Mouse (Mus musculus) intestine, postnatal 0 days (tissue): Measurements from ENCODE around the gene Ppp6r2. TPM values are rescaled to one million over a fixed set of nuclear protein-coding genes. Genes with fewer than 3 reads are reported as not detected.

Experiments used
- ATAC-seq: fragments of 200-750 bp; cut with Nextera tagmentation; 2 replicates; pipeline ENCODE4 v1.8.0; 2017; ENCODE audit warnings: mild to moderate bottlenecking, moderate TSS enrichment, moderate library complexity
- H3K27ac ChIP-seq: fragments of 300-500 bp; sonication (generic); 2 replicates; pipeline ENCODE4 v1.5.1; 2014; ENCODE audit warnings: mild to moderate bottlenecking, low read depth, low read length, moderate library complexity
- H3K27me3 ChIP-seq: fragments of 300-500 bp; sonication (generic); replicated peaks from 2 replicates; pipeline ENCODE4 v1.6.1; 2014; ENCODE audit warnings: low read length, mixed read lengths; ENCODE audit not compliant: control insufficient read depth, insufficient read depth
- H3K36me3 ChIP-seq: fragments of 300-500 bp; sonication (generic); 2 replicates; pipeline ENCODE4 v1.6.1; 2014; ENCODE audit warnings: mild to moderate bottlenecking, moderate library complexity; ENCODE audit not compliant: control insufficient read depth, insufficient read depth
- H3K4me1 ChIP-seq: fragments of 300-500 bp; sonication (generic); replicated peaks from 2 replicates; pipeline ENCODE4 v1.6.1; 2014; ENCODE audit warnings: antibody characterized with exemption, low read length, mixed read lengths; ENCODE audit not compliant: control insufficient read depth, insufficient read depth
- H3K4me2 ChIP-seq: fragments of 300-500 bp; sonication (generic); replicated peaks from 2 replicates; pipeline ENCODE4 v1.6.1; 2014; ENCODE audit warnings: low read depth, mild to moderate bottlenecking, moderate library complexity
- H3K4me3 ChIP-seq: fragments of 300-500 bp; sonication (generic); 2 replicates; pipeline ENCODE4 v1.5.1; 2014; ENCODE audit warnings: low read depth, low read length
- H3K9ac ChIP-seq: fragments of 300-500 bp; sonication (generic); 2 replicates; pipeline ENCODE4 v1.6.1; 2014; ENCODE audit warnings: mild to moderate bottlenecking, low read depth, low read length
- H3K9me3 ChIP-seq: fragments of 300-500 bp; sonication (generic); 2 replicates; pipeline ENCODE4 v1.6.1; 2016; ENCODE audit warnings: mixed run types; ENCODE audit not compliant: control insufficient read depth
- CTCF ChIP-seq: sonication (generic); IDR thresholded peaks from 2 replicates; pipeline ENCODE4 v1.5.1; 2016; ENCODE audit warnings: low read depth, mild to moderate bottlenecking, control low read depth, antibody characterized with exemption, moderate library complexity
- WGBS: fragments of 180-500 bp; shearing (Covaris S2); extraction: QIAGEN DNeasy Blood & Tissue Kit; methylation state at CpG from one replicate; pipeline ENCODE4 v1.1.7; 2014; 5-methylcytosine and 5-hydroxymethylcytosine counted together
- polyA plus RNA-seq: library from polyadenylated mRNA; unstranded; fragments of >200 nt; fragmentation: Nextera tagmentation; extraction: Ambion mirVana; gene quantifications from 2 replicates; pipeline ENCODE4 v1.2.1, GENCODE M21; 2015

Gene Ppp6r2
- polyA plus RNA-seq, 1 experiment from 2014 or later: 17.7 TPM

DNA sequence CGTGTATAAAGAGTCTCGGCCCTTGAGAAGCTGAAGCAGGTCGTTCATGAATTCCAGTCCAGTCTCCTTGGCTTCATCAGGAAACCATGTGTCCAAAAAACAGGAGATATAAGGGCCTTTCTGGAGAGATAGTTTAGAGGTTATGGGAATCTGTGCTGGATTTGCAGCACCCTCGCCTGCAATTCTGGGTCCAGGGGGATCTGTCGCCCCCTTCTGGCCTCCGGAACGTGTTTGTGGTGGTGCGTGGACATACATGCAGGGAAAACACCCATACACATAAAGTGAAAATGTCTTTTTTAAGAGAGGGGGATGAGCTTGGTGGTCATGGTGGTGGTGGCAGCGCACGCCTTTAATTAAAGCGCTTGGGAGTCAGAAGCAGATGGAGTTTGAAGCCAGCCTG, 104.8 kb downstream of the Ppp6r2 start:
- no peak overlapping the region for H3K27ac ChIP-seq
- 73% methylated on average over 11 of the region's 11 CpGs for WGBS
- no peak overlapping the region for H3K9ac ChIP-seq
- no peaks in the 10 kb centered on the region for H3K36me3 ChIP-seq
- no peak overlapping the region for H3K4me2 ChIP-seq
- peaks cover 6% of the 10 kb centered on the region; the same call in 1 of the 2 replicates for H3K4me1 ChIP-seq
- no peaks in the 10 kb centered on the region for H3K27me3 ChIP-seq
- peak; percentile 58 for TF ChIP-seq CTCF
- no peaks in the 10 kb centered on the region for H3K9me3 ChIP-seq
- ATAC-seq: no peak
- no peak overlapping the region for H3K4me3 ChIP-seq

DNA sequence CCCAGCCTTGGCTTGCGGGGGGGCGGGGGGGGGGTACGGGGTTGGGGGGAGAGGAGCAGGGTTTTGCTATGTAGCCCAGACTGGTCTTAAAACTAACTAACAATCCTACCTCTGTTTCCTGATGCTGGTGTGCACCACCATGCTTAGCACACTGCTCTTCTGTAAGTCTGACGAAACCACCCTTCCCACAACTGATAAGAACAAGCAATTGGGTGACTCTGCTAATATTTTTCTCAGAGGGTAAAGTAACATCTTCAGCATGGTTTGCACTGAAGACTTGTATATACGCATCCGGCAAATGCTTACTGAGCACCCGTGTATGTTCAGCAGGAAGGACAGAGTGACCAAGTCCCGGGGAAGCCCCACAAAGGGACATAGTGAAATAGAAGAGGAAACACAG, 109.9 kb downstream of the Ppp6r2 start:
- TF ChIP-seq CTCF: no peak
- no peak overlapping the region for H3K4me3 ChIP-seq

DNA sequence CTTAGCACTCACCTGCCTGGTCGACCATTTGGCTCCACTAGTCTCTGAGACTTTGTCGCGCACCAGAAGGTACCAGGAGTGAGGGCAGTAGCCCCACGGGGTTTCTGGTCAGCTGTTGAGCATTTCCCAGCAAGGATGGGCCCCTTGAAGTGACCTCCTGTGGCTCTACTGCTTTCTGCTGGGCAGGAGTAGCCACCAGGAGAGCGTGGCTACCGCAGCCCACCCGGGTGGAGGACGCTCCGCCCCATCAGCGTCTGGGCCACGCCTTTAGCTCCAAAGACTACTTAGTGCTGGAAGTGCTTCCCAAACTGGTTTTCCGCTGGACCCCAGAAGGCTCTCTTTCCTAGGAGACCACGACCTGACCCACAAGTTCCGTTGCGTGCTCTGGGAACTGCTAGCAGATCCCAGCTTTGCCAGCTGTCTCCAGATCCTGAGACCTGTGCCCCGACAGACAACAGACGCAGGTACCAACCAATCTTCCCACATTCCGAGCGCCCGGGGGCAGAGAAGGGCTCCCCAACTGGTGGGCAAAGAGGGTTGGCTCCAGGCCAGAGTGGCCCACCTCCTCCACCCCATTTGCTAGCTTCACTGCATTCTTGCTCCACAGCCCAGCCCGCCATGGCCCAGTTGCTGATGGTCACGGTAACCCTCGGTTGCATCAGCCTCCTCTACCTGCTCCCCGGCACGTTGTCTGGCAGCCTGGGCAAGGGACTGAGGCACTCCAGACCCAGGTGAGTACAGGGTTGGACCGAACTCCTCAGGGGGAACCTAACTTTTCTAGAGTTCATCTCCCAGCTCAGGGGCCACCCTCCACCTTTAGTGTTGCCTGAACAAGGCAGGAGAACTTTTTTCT, 111.5 kb downstream of the Ppp6r2 start, which contains the start of gene Adm2:
Gene Adm2 (plus strand): TSS at position 51 of the 853 bp plus-strand sequence.
- Histone ChIP-seq H3K27me3 (0 out of 2 replicates have a peak, but pooled peaks cover 4% of the 10 kb centered on the region), H3K4me2 (peak within 1 kb of the TSS; percentile 60), H3K27ac (no peak within 1 kb of the TSS), H3K9ac (no peak within 1 kb of the TSS), H3K4me3 (peak within 1 kb of the TSS; percentile 28), H3K9me3 (no peaks in the 10 kb centered on the region), H3K4me1 (no peaks in the 10 kb centered on the region; the same call in 1 of the 2 replicates), H3K36me3 (no peaks in the 10 kb centered on the region)
- no peak for TF ChIP-seq CTCF
- WGBS: 8% methylated on average over 26 of the region's 26 CpGs
- 0 out of 2 replicates have a peak, but pooled peaks have one; percentile 25 for ATAC-seq

More for the DNA sequence above, 109.9 kb downstream of the Ppp6r2 start:
- no peak for ATAC-seq
- Histone ChIP-seq H3K27me3 (0 out of 2 replicates have a peak, but pooled peaks cover 4% of the 10 kb centered on the region), H3K36me3 (no peaks in the 10 kb centered on the region), H3K9me3 (no peaks in the 10 kb centered on the region), H3K9ac (no peak overlapping the region), H3K4me1 (no peaks in the 10 kb centered on the region; the same call in 1 of the 2 replicates), H3K4me2 (no peak overlapping the region), H3K27ac (no peak overlapping the region)
- WGBS: 70% methylated on average over 8 of the region's 8 CpGs

DNA sequence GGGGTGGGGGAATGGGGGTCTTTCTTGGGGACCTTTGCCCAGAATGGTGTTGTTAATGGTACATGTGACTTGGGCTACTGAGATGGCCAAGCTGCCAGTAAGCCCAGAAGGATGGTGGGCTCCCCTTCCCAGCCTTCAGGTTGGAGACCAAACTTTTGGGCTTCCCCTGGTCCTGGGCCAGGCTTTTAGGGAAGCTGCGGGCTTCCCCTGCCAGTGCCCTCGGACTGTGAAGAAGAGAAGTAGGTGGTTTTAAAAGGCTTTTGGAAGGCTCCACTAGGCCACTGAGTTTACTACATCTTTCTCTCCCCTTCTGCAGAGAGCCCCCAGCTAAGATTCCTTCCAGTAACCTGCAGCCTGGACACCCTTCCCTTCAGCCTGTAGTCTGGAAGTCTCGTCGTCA, 112.3 kb downstream of the Ppp6r2 start:
- Histone ChIP-seq H3K36me3 (no peaks in the 10 kb centered on the region), H3K4me3 (no peak overlapping the region), H3K27me3 (0 out of 2 replicates have a peak, but pooled peaks cover 4% of the 10 kb centered on the region), H3K4me2 (no peak overlapping the region), H3K4me1 (no peaks in the 10 kb centered on the region; the same call in 1 of the 2 replicates), H3K9ac (no peak overlapping the region), H3K9me3 (no peaks in the 10 kb centered on the region), H3K27ac (no peak overlapping the region)
- ATAC-seq: no peak
- 87% methylated on average over 4 of the region's 4 CpGs for WGBS
- no peak for TF ChIP-seq CTCF

DNA sequence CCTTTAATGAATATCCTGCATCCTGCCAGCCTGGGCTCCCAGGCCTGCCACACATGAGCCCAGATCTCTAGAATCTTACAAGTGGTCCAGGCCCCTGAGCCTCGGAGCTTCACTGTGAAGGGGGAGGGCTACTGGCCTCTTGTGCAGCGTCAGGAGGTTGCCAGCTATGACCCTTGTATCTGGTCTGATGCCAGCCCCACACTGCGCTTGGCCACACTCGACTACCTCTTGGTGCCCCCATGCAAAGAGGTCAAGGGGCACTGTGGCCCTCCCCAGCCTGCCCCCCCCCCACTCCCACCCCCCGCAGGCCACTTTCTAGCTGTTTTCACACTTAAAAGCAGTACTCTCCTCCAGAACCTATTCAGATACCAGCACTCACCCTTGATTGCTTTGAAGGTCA, 115.1 kb downstream of the Ppp6r2 start:
- TF ChIP-seq CTCF: no peak
- Histone ChIP-seq H3K27ac (no peak overlapping the region), H3K9ac (no peak overlapping the region), H3K4me2 (no peak overlapping the region), H3K9me3 (no peaks in the 10 kb centered on the region), H3K36me3 (no peaks in the 10 kb centered on the region), H3K27me3 (0 out of 2 replicates have a peak, but pooled peaks cover 4% of the 10 kb centered on the region), H3K4me1 (no peaks in the 10 kb centered on the region; the same call in 1 of the 2 replicates), H3K4me3 (no peak overlapping the region)
- ATAC-seq: no peak
- 54% methylated on average over 5 of the region's 5 CpGs for WGBS

DNA sequence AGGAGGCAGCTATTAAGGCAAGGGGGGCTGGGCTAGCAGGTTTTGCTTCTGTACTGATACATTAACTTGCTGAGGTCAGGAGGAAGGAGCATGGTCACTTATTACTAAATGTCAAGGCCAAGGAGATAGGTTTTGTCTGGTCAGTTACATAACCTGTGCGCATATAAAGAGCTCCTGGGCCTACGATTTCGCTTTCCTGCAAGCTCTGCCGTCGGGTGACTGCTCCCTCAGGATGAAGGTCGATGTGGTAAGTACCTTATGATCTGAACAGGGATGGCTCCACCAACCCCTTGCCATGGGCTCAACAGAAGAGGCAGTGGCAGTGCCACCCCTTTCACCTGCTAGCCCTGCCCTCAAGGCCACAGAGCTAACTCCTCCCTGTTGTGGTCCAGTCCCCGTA, 122.9 kb downstream of the Ppp6r2 start, which contains the start of gene Miox:
Gene Miox (plus strand): TSS at position 128 of the 400 bp plus-strand sequence.
- 86% methylated on average over 7 of the region's 7 CpGs for WGBS
- no peak for TF ChIP-seq CTCF
- H3K4me1 ChIP-seq: no peaks in the 10 kb centered on the region

More for the DNA sequence above, 122.9 kb downstream of the Ppp6r2 start, which contains the start of gene Miox:
- ATAC-seq: no peak
- Histone ChIP-seq H3K36me3 (no peaks in the 10 kb centered on the region), H3K27me3 (no peaks in the 10 kb centered on the region), H3K9me3 (no peaks in the 10 kb centered on the region), H3K4me3 (no peak within 1 kb of the TSS), H3K4me2 (no peak within 1 kb of the TSS), H3K9ac (no peak within 1 kb of the TSS), H3K27ac (no peak within 1 kb of the TSS)
